Mouse (Mus musculus) ES-E14 (cell line): Measurements from ENCODE around the gene Sycp2.

ENCODE experiments used
- CHD2 ChIP-seq: IDR thresholded peaks from 2 replicates; pipeline ENCODE4 v1.6.1; 2014; ENCODE audit warnings: mild to moderate bottlenecking, low read depth, low read length, inconsistent platforms
- ZC3H11A ChIP-seq: IDR thresholded peaks from 2 replicates; pipeline ENCODE4 v1.6.1; 2012; ENCODE audit warnings: low read depth, mild to moderate bottlenecking, inconsistent platforms, low read length, borderline replicate concordance

- TF ChIP-seq CHD2 (no peak), ZC3H11A (no peak)
Measured at GRCm38 (mm10) chr2:178421603-178422002, 14.1 kb upstream of the Sycp2 start.
